Mouse (Mus musculus): ENCODE measurements around the gene Caln1.

DNA sequence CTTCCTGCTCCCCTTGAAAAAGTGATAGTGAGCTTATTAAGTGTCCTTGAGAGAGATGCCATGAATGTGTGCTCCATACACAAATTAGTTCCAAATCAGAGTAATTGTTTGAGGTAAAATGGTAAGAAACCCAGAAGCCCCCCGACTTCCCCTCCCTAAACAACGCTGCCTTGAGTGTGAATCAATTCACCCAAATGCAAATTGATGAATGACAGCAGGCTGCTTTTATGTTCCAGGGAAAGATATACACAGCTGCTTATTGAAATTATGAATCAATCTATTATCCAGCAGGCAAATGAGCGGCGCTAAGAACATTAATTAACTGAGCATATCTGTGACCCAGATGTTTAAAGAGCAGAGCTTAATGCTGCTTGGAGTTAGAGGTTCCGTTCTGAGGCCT is 511.1 kb downstream of the Caln1 start:
- TF ChIP-seq CTCF (conservative IDR thresholded peaks at IDR 0.05; ENCODE audit: low read length) (no peak), NANOG (IDR thresholded peaks at IDR 0.05; ENCODE audit: borderline replicate concordance, low read length) (no peak), POU5F1 (IDR thresholded peaks at IDR 0.05; ENCODE audit: borderline replicate concordance, low read length) (no peak)

Measured in E14TG2a.4 (cell line).